Mouse (Mus musculus) embryonic facial prominence, embryonic 11.5 days (tissue): ENCODE measurements around the gene Gm5152. TPM values are rescaled to one million over a fixed set of nuclear protein-coding genes. Genes with fewer than 3 reads are reported as not detected.
"Not testable (repeated sequence)": the region's sequence is repeated elsewhere in the genome, so short reads cannot be mapped to it uniquely, and the experiment has no call there.

ENCODE experiments used
- ATAC-seq: fragments of 200-750 bp; cut with Nextera tagmentation; replicated peaks from 2 replicates; pipeline ENCODE4 v1.8.0; 2017; ENCODE audit warnings: low read depth; ENCODE audit not compliant: insufficient number of reproducible peaks, low FRiP score, low TSS enrichment
- DNase-seq: peaks from one replicate; pipeline ENCODE4 v3.0.0-alpha.2; 2015; ENCODE audit warnings: low spot score
- H3K27ac ChIP-seq: fragments of 300-500 bp; sonication (generic); replicated peaks from 2 replicates; pipeline ENCODE4 v1.5.1; 2014; ENCODE audit warnings: mild to moderate bottlenecking, low read depth, low read length, control low read depth
- H3K27me3 ChIP-seq: fragments of 300-500 bp; sonication (generic); 2 replicates; pipeline ENCODE4 v1.6.1; 2014; ENCODE audit warnings: mild to moderate bottlenecking, low read length, moderate library complexity, mixed read lengths; ENCODE audit not compliant: control insufficient read depth, insufficient read depth
- H3K36me3 ChIP-seq: fragments of 300-500 bp; sonication (generic); replicated peaks from 2 replicates; pipeline ENCODE4 v1.6.1; 2014; ENCODE audit warnings: low read depth, mild to moderate bottlenecking, low read length, moderate library complexity, mixed read lengths; ENCODE audit not compliant: control insufficient read depth, insufficient read depth
- H3K4me1 ChIP-seq: fragments of 300-500 bp; sonication (generic); 2 replicates; pipeline ENCODE4 v1.6.1; 2014; ENCODE audit warnings: low read length, mixed read lengths; ENCODE audit not compliant: control insufficient read depth, insufficient read depth
- H3K4me2 ChIP-seq: fragments of 300-500 bp; sonication (generic); 2 replicates; pipeline ENCODE4 v1.6.1; 2014; ENCODE audit warnings: low read depth, mild to moderate bottlenecking, control low read depth, low read length, moderate library complexity
- H3K4me3 ChIP-seq: fragments of 300-500 bp; sonication (generic); 2 replicates; pipeline ENCODE4 v1.5.1; 2014; ENCODE audit warnings: low read depth, low read length, control low read depth
- H3K9ac ChIP-seq: fragments of 300-500 bp; sonication (generic); replicated peaks from 2 replicates; pipeline ENCODE4 v1.6.1; 2014; ENCODE audit warnings: mild to moderate bottlenecking, control low read depth, low read length
- H3K9me3 ChIP-seq: fragments of 300-500 bp; sonication (generic); replicated peaks from 2 replicates; pipeline ENCODE4 v1.6.1; 2016; ENCODE audit warnings: mild to moderate bottlenecking, low read length, inconsistent platforms, mixed read lengths; ENCODE audit not compliant: control insufficient read depth
- WGBS: fragments of 180-500 bp; shearing (Covaris S2); extraction: QIAGEN DNeasy Blood & Tissue Kit; methylation state at CpG from one replicate; pipeline ENCODE4 v1.1.7; 2014; 5-methylcytosine and 5-hydroxymethylcytosine counted together
- polyA plus RNA-seq: library from polyadenylated mRNA; unstranded; fragments of >200 nt; fragmentation: Nextera tagmentation; extraction: Ambion mirVana; gene quantifications from 2 replicates; pipeline ENCODE4 v1.2.1, GENCODE M21; 2014

The Gm5152 gene
- not detected in 2 replicates for polyA plus RNA-seq

GRCm38 (mm10) chr5:10246426-10246825, at the start of gene Gm5152:
TSS of gene Gm5152 (minus strand) at chr5:10246526.
- not testable (repeated sequence) for H3K9me3 ChIP-seq, ATAC-seq
- no CpG with 5 or more reads among the region's 1 CpGs for WGBS

GRCm38 (mm10) chr5:10254768-10255167, 8.4 kb upstream of the Gm5152 start:
- not testable (repeated sequence) for ATAC-seq, H3K4me3 ChIP-seq, H3K9ac ChIP-seq, DNase-seq, H3K9me3 ChIP-seq, H3K27ac ChIP-seq, H3K4me1 ChIP-seq, H3K36me3 ChIP-seq, H3K27me3 ChIP-seq, H3K4me2 ChIP-seq
- 85% methylated on average over 1 of the region's 1 CpGs for WGBS

More at GRCm38 (mm10) chr5:10246426-10246825, at the start of gene Gm5152:
- not testable (repeated sequence) for H3K4me2 ChIP-seq, H3K27me3 ChIP-seq, H3K9ac ChIP-seq, H3K4me3 ChIP-seq, H3K27ac ChIP-seq, H3K4me1 ChIP-seq, H3K36me3 ChIP-seq, DNase-seq

- not testable (repeated sequence) for ATAC-seq, H3K9ac ChIP-seq, H3K27ac ChIP-seq, H3K4me1 ChIP-seq, H3K4me2 ChIP-seq, DNase-seq, H3K9me3 ChIP-seq, H3K27me3 ChIP-seq, H3K36me3 ChIP-seq, H3K4me3 ChIP-seq
Observed at GRCm38 (mm10) chr5:10245770-10246169, 556 bp downstream of the Gm5152 start.

- H3K27me3 ChIP-seq, H3K9ac ChIP-seq, H3K4me3 ChIP-seq, H3K27ac ChIP-seq, H3K9me3 ChIP-seq, H3K4me1 ChIP-seq, H3K4me2 ChIP-seq, DNase-seq, H3K36me3 ChIP-seq, ATAC-seq: not testable (repeated sequence)
- 92% methylated on average over 3 of the region's 3 CpGs for WGBS
Observed at GRCm38 (mm10) chr5:10240436-10240835, 5.9 kb downstream of the Gm5152 start.

- Histone ChIP-seq H3K4me1 (no peaks in the 10 kb centered on the region), H3K4me3 (no peak overlapping the region), H3K4me2 (no peak overlapping the region), H3K27me3 (no peaks in the 10 kb centered on the region), H3K9me3 (no peaks in the 10 kb centered on the region), H3K27ac (no peak overlapping the region), H3K9ac (no peak overlapping the region), H3K36me3 (no peaks in the 10 kb centered on the region)
- DNase-seq, result no peak
- ATAC-seq, result no peak
Observed at GRCm38 (mm10) chr5:10220317-10220716, 26.0 kb downstream of the Gm5152 start.

GRCm38 (mm10) chr5:10203067-10203466, 43.3 kb downstream of the Gm5152 start:
- Histone ChIP-seq H3K27me3 (no peaks in the 10 kb centered on the region), H3K4me2 (no peak overlapping the region), H3K27ac (no peak overlapping the region), H3K36me3 (no peaks in the 10 kb centered on the region), H3K9ac (no peak overlapping the region), H3K4me3 (no peak overlapping the region), H3K4me1 (no peaks in the 10 kb centered on the region), H3K9me3 (no peaks in the 10 kb centered on the region)
- ATAC-seq (no peak), DNase-seq (no peak)
- 90% methylated on average over 1 of the region's 1 CpGs for WGBS

GRCm38 (mm10) chr5:10196880-10197279, 49.4 kb downstream of the Gm5152 start:
- Histone ChIP-seq H3K4me3 (no peak overlapping the region), H3K4me2 (no peak overlapping the region), H3K27me3 (no peaks in the 10 kb centered on the region), H3K27ac (no peak overlapping the region), H3K36me3 (no peaks in the 10 kb centered on the region), H3K9me3 (no peaks in the 10 kb centered on the region), H3K9ac (no peak overlapping the region), H3K4me1 (no peaks in the 10 kb centered on the region)
- WGBS, result 73% methylated on average over 1 of the region's 1 CpGs
- no peak for ATAC-seq
- no peak for DNase-seq
